ENCODE assay signal across 25 mouse cellular contexts in genomic region chr16:9823686-9824085, GRCm38 (mm10).
"Had no signal": no experiment of that assay in that cellular context is flagged by ENCODE, and none has a peak within 500 bp of the region (broad histone marks: within the 10 kb centered on the region; RNA-seq: fewer than 3 reads in every experiment).

No protein-coding gene starts in this region.

- H3K4me2 ChIP-seq: heart, embryonic 11.5 days; heart, embryonic 13.5 days; heart, embryonic 15.5 days; hindbrain, embryonic 12.5 days; hindbrain, embryonic 14.5 days; intestine, embryonic 15.5 days; limb, embryonic 12.5 days; liver, embryonic 11.5 days; liver, embryonic 13.5 days had no signal

- H3K36me3 ChIP-seq: heart, embryonic 13.5 days; heart, embryonic 15.5 days; hindbrain, embryonic 10.5 days; hindbrain, embryonic 12.5 days; intestine, embryonic 15.5 days; limb, embryonic 10.5 days; limb, embryonic 12.5 days; liver, embryonic 13.5 days had no signal

- ATAC-seq: forebrain, embryonic 16.5 days; hindbrain, embryonic 16.5 days; inflammation-experienced regulatory T-cells, adult 6 months; intestine, postnatal 0 days had no signal

- H3K9me3 ChIP-seq: heart, embryonic 13.5 days; heart, embryonic 15.5 days; hindbrain, embryonic 10.5 days; hindbrain, embryonic 12.5 days; intestine, embryonic 15.5 days; limb, embryonic 10.5 days; limb, embryonic 12.5 days; liver, embryonic 13.5 days had no signal

- H3K9ac ChIP-seq: heart, embryonic 13.5 days; heart, embryonic 15.5 days; hindbrain, embryonic 12.5 days; hindbrain, embryonic 14.5 days; intestine, embryonic 15.5 days; limb, embryonic 12.5 days; liver, embryonic 13.5 days had no signal

- H3K4me3 ChIP-seq: gastrocnemius, adult 2 months; heart, adult 2 months; heart, embryonic 13.5 days; heart, embryonic 15.5 days; hindbrain, embryonic 10.5 days; hindbrain, embryonic 12.5 days; intestine, embryonic 15.5 days; limb, embryonic 10.5 days; limb, embryonic 12.5 days; liver, embryonic 13.5 days had no signal

- DNase-seq: gastrocnemius, adult 2 months; gastrocnemius, postnatal 10 days; gastrocnemius, postnatal 25 days; heart, adult 2 months; heart, postnatal 4 days; kidney, adult 18-20 months; kidney, postnatal 10 days; kidney, postnatal 25 days; kidney, postnatal 4 days; liver; liver, embryonic 13.5 days had no signal

- H3K27ac ChIP-seq: gastrocnemius, adult 2 months; heart, adult 2 months; heart, embryonic 13.5 days; heart, embryonic 15.5 days; hindbrain, embryonic 10.5 days; hindbrain, embryonic 12.5 days; hindbrain, embryonic 14.5 days; intestine, embryonic 15.5 days; limb, embryonic 10.5 days; limb, embryonic 12.5 days; liver, embryonic 13.5 days had no signal

- H3K4me1 ChIP-seq: heart, embryonic 13.5 days; heart, embryonic 15.5 days; hindbrain, embryonic 10.5 days; hindbrain, embryonic 12.5 days; intestine, embryonic 15.5 days; limb, embryonic 10.5 days; limb, embryonic 12.5 days; liver, embryonic 13.5 days had no signal

- H3K27me3 ChIP-seq: heart, embryonic 13.5 days; heart, embryonic 15.5 days; hindbrain, embryonic 12.5 days; intestine, embryonic 15.5 days; limb, embryonic 12.5 days; liver, embryonic 13.5 days had no signal
